Mouse (Mus musculus): ENCODE results near the gene Pald1. TPM values are rescaled to one million over a fixed set of nuclear protein-coding genes. Genes with fewer than 3 reads are reported as not detected.

Gene Pald1
- polyA plus RNA-seq, 1 experiment: 8.9 TPM

GRCm38 (mm10) chr10:61274532-61274931 is 108.8 kb downstream of the Pald1 start:
- Histone ChIP-seq H3ac (ENCODE audit: control insufficient read depth, insufficient read length, low read depth) (no peak overlapping the region), H3K79me3 (ENCODE audit: low read depth) (peaks cover 5% of the 10 kb centered on the region), H3K79me2 (ENCODE audit: control insufficient read depth, insufficient read depth) (peaks cover 17% of the 10 kb centered on the region), H3K4me3 (ENCODE audit: insufficient read depth, poor library complexity, severe bottlenecking) (no peak overlapping the region), H3K27me3 (ENCODE audit: control insufficient read depth, insufficient read depth, insufficient read length) (no peaks in the 10 kb centered on the region), H3K36me3 (ENCODE audit: control insufficient read depth, insufficient read depth) (peaks cover 15% of the 10 kb centered on the region)
- TF ChIP-seq MAX (IDR thresholded peaks at IDR 0.05) (no peak), FOSL1 (IDR thresholded peaks at IDR 0.05; ENCODE audit: insufficient read depth, low read length, poor library complexity, severe bottlenecking) (no peak), CTCF (IDR thresholded peaks at IDR 0.05; ENCODE audit: control insufficient read depth, insufficient read depth, insufficient read length) (no peak), USF1 (IDR thresholded peaks at IDR 0.05; ENCODE audit: low read depth) (no peak), MYOD1 (IDR thresholded peaks at IDR 0.05; ENCODE audit: control insufficient read depth, insufficient read length, low read depth) (no peak), CEBPB (IDR thresholded peaks at IDR 0.05; ENCODE audit: low read depth) (no peak), MYOG (IDR thresholded peaks at IDR 0.05; ENCODE audit: control insufficient read depth, extremely low read depth, insufficient read length) (no peak)

GRCm38 (mm10) chr10:61273844-61274215 is 109.5 kb downstream of the Pald1 start:
- Histone ChIP-seq H3ac (ENCODE audit: control insufficient read depth, insufficient read length, low read depth) (peak overlapping the region; percentile 54), H3K79me3 (ENCODE audit: low read depth) (peaks cover 5% of the 10 kb centered on the region), H3K79me2 (ENCODE audit: control insufficient read depth, insufficient read depth) (peaks cover 17% of the 10 kb centered on the region), H3K36me3 (ENCODE audit: control insufficient read depth, insufficient read depth) (peaks cover 20% of the 10 kb centered on the region), H3K4me3 (ENCODE audit: insufficient read depth, poor library complexity, severe bottlenecking) (peak overlapping the region; percentile 56), H3K27me3 (ENCODE audit: control insufficient read depth, insufficient read depth, insufficient read length) (no peaks in the 10 kb centered on the region)
- TF ChIP-seq MYOG (IDR thresholded peaks at IDR 0.05; ENCODE audit: control insufficient read depth, extremely low read depth, insufficient read length) (no peak), CTCF (IDR thresholded peaks at IDR 0.05; ENCODE audit: control insufficient read depth, insufficient read depth, insufficient read length) (no peak), MYOD1 (IDR thresholded peaks at IDR 0.05; ENCODE audit: control insufficient read depth, insufficient read length, low read depth) (no peak), CEBPB (IDR thresholded peaks at IDR 0.05; ENCODE audit: low read depth) (no peak), MAX (IDR thresholded peaks at IDR 0.05) (no peak), USF1 (IDR thresholded peaks at IDR 0.05; ENCODE audit: low read depth) (no peak), FOSL1 (IDR thresholded peaks at IDR 0.05; ENCODE audit: insufficient read depth, low read length, poor library complexity, severe bottlenecking) (no peak)

GRCm38 (mm10) chr10:61273081-61273843 is 110.1 kb downstream of the Pald1 start, which contains the start of gene Adamts14:
TSS of gene Adamts14 (minus strand) at chr10:61273438.
- peaks cover 5% of the 10 kb centered on the region for H3K79me3 ChIP-seq (ENCODE audit: low read depth)
- TF ChIP-seq MYOG (IDR thresholded peaks at IDR 0.05; ENCODE audit: control insufficient read depth, extremely low read depth, insufficient read length) (no peak), MAX (IDR thresholded peaks at IDR 0.05) (no peak), MYOD1 (IDR thresholded peaks at IDR 0.05; ENCODE audit: control insufficient read depth, insufficient read length, low read depth) (no peak)
- peak within 1 kb of the TSS; percentile 56 for H3K4me3 ChIP-seq (ENCODE audit: insufficient read depth, poor library complexity, severe bottlenecking)
- H3K27me3 ChIP-seq (ENCODE audit: control insufficient read depth, insufficient read depth, insufficient read length): no peaks in the 10 kb centered on the region
- H3K36me3 ChIP-seq (ENCODE audit: control insufficient read depth, insufficient read depth): peaks cover 26% of the 10 kb centered on the region
- peaks cover 17% of the 10 kb centered on the region for H3K79me2 ChIP-seq (ENCODE audit: control insufficient read depth, insufficient read depth)
- peak within 1 kb of the TSS; percentile 98 for H3ac ChIP-seq (ENCODE audit: control insufficient read depth, insufficient read length, low read depth)

GRCm38 (mm10) chr10:61272631-61273030 is 110.7 kb downstream of the Pald1 start:
- no peak for TF ChIP-seq CEBPB (IDR thresholded peaks at IDR 0.05; ENCODE audit: low read depth)
- TF ChIP-seq USF1 (IDR thresholded peaks at IDR 0.05; ENCODE audit: low read depth): no peak
- TF ChIP-seq MYOG (IDR thresholded peaks at IDR 0.05; ENCODE audit: control insufficient read depth, extremely low read depth, insufficient read length): no peak
- TF ChIP-seq MAX (IDR thresholded peaks at IDR 0.05): no peak
- no peak for TF ChIP-seq MYOD1 (IDR thresholded peaks at IDR 0.05; ENCODE audit: control insufficient read depth, insufficient read length, low read depth)
- TF ChIP-seq FOSL1 (IDR thresholded peaks at IDR 0.05; ENCODE audit: insufficient read depth, low read length, poor library complexity, severe bottlenecking): no peak
- TF ChIP-seq CTCF (IDR thresholded peaks at IDR 0.05; ENCODE audit: control insufficient read depth, insufficient read depth, insufficient read length): no peak
- peaks cover 17% of the 10 kb centered on the region for H3K79me2 ChIP-seq (ENCODE audit: control insufficient read depth, insufficient read depth)
- H3K27me3 ChIP-seq (ENCODE audit: control insufficient read depth, insufficient read depth, insufficient read length): no peaks in the 10 kb centered on the region
- H3ac ChIP-seq (ENCODE audit: control insufficient read depth, insufficient read length, low read depth): peak overlapping the region; percentile 98
- H3K36me3 ChIP-seq (ENCODE audit: control insufficient read depth, insufficient read depth): peaks cover 31% of the 10 kb centered on the region
- peak overlapping the region; percentile 56 for H3K4me3 ChIP-seq (ENCODE audit: insufficient read depth, poor library complexity, severe bottlenecking)
- H3K79me3 ChIP-seq (ENCODE audit: low read depth): peaks cover 5% of the 10 kb centered on the region

- Histone ChIP-seq H3K4me3 (ENCODE audit: insufficient read depth, poor library complexity, severe bottlenecking) (peak overlapping the region; percentile 56), H3ac (ENCODE audit: control insufficient read depth, insufficient read length, low read depth) (peak overlapping the region; percentile 98), H3K36me3 (ENCODE audit: control insufficient read depth, insufficient read depth) (peaks cover 36% of the 10 kb centered on the region), H3K27me3 (ENCODE audit: control insufficient read depth, insufficient read depth, insufficient read length) (no peaks in the 10 kb centered on the region), H3K79me2 (ENCODE audit: control insufficient read depth, insufficient read depth) (peaks cover 17% of the 10 kb centered on the region), H3K79me3 (ENCODE audit: low read depth) (peaks cover 5% of the 10 kb centered on the region)
- TF ChIP-seq MAX (IDR thresholded peaks at IDR 0.05): peak; percentile 14
- no peak for TF ChIP-seq CEBPB (IDR thresholded peaks at IDR 0.05; ENCODE audit: low read depth)
- no peak for TF ChIP-seq MYOD1 (IDR thresholded peaks at IDR 0.05; ENCODE audit: control insufficient read depth, insufficient read length, low read depth)
Measured at GRCm38 (mm10) chr10:61272089-61272626, 111.2 kb downstream of the Pald1 start.

Other genes starting within 250 kb of the Pald1 start
- 43.9 TPM for gene Sgpl1, start 235.8 kb downstream of the Pald1 start, polyA plus RNA-seq (2012; fragmentation: generic; extraction: Trizol)
- gene Tbata, start 211.6 kb downstream of the Pald1 start, polyA plus RNA-seq (2012; fragmentation: generic; extraction: Trizol): not detected
- gene Adamts14, start 110.1 kb downstream of the Pald1 start, polyA plus RNA-seq (2012; fragmentation: generic; extraction: Trizol): 7.0 TPM
- not detected for gene Prf1, start 85.7 kb downstream of the Pald1 start, polyA plus RNA-seq (2012; fragmentation: generic; extraction: Trizol)
- not detected for gene Nodal, start 34.4 kb upstream of the Pald1 start, polyA plus RNA-seq (2012; fragmentation: generic; extraction: Trizol)
- gene Eif4ebp2, start 69.1 kb upstream of the Pald1 start, polyA plus RNA-seq (2012; fragmentation: generic; extraction: Trizol): 42.3 TPM
- gene Lrrc20, start 92.3 kb upstream of the Pald1 start, polyA plus RNA-seq (2012; fragmentation: generic; extraction: Trizol): 11.8 TPM
- gene Npffr1, start 212.0 kb upstream of the Pald1 start, polyA plus RNA-seq (2012; fragmentation: generic; extraction: Trizol): not detected